Mouse (Mus musculus) thymus, postnatal 4 days (tissue): ENCODE measurements around the gene Hnrnpl.
A peak's percentile ranks its signal among the peaks of the same experiment; 100 is the strongest.

Experiments
- DNase-seq: peaks from one replicate; pipeline ENCODE4 v3.0.0; 2021

Hnrnpl gene

GRCm38 (mm10) chr7:28791706-28792105 is 16.6 kb upstream of the Hnrnpl start:
- DNase-seq, result no peak

DNA sequence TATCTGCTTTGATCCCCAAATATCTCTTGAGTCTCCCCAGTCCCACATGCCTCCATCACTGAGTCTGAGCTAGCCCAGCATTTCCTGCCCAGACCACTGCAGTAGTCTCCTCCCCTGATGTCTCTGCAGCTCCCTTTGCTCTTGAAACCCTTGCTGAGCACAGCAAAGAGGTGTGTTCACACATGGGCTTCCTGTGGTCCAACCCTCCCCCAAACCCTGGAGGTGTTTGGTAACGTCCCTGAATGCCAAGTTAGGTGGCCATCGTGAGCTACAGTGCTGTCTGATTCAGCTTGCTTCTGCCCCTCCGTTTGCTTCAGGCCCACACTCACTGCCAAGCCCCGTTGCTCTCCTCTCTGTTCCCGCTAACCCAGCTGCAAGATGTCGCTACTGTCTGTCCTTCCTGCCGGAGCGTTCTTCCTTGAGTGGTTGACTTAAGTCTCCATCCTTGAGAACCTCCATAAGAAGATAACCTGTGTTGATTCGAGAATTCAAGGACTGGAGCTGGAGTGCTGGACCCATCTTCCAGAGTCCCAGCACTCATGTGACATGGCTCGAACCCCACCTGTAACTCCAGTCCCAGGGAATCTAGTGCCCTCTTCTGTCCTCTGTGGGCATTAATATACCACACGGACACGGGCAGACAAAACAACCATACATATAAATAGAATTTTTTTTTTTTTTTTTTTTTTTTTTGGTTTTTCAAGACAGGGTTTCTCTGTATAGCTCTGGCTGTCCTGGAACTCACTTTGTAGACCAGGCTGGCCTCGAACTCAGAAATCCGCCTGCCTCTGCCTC is 15.8 kb upstream of the Hnrnpl start:
- DNase-seq, result peak; percentile 45

GRCm38 (mm10) chr7:28793834-28794233 is 14.5 kb upstream of the Hnrnpl start:
- DNase-seq, result peak; percentile 64

DNA sequence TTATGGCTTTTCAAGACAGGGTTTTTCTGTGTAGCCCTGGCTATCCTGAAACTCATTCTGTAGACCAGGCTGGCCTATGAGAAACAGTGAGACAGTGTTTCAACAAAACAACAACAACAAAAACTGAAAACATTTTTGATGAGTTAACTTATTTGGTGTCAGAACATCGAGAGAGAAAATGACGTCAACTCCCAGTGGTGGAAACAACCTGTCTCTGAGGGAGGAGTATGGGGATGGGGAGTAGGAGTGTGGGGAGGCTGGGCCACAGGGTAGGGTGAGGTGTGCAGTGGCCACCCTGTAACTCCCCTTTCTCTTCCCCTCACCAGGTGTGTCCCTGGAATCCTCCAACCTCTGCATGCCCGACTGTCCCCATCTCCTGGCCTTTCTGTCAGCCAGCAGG is 13.8 kb upstream of the Hnrnpl start:
- no peak for DNase-seq

- peak; percentile 44 for DNase-seq
Measured at GRCm38 (mm10) chr7:28795832-28796231, 12.5 kb upstream of the Hnrnpl start.

- DNase-seq, result peak; percentile 90
Measured at GRCm38 (mm10) chr7:28796562-28796975, 11.8 kb upstream of the Hnrnpl start.

DNA sequence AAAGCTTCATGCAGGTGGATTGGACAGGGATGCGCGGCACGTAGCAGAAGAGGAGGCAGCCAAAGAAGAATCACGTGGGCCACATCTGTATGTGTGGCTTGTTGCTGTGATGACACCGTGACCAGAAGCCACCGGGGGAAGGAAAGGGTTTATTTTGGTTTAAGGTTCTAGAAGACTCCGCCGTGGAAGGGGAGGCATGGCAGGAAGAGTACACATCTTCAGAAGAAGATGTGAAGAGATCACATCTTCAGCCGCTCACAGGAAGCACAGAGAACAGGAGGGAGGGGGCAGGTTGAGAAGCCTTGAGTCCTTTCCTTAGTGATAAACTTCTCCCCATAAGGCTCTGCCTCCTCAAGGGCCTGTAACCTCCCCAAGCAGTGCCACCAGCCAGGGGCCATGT is 8.3 kb upstream of the Hnrnpl start:
- DNase-seq, result peak; percentile 37

DNA sequence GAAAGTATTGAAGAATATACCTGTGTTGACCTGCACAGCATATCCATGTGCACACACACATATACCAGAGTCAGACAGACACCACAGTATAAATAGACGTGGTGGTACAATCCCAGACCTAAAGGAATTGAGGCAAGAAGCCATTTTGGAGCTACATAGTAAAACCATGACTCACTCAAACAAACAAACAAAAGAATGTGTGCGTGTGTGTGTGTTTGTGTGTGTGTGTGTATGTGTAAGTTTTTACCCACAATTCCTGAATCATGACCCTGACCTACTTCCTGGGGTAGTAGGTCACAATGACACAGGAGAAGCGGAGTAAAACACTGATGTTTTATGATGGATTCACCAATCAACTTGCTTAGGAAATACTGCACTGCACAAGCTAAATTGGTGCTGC is 6.9 kb upstream of the Hnrnpl start:
- DNase-seq, result no peak

GRCm38 (mm10) chr7:28801901-28802670 is 6.3 kb upstream of the Hnrnpl start:
- DNase-seq, result no peak

- peak; percentile 19 for DNase-seq
Measured at GRCm38 (mm10) chr7:28802846-28803588, 5.3 kb upstream of the Hnrnpl start.

DNA sequence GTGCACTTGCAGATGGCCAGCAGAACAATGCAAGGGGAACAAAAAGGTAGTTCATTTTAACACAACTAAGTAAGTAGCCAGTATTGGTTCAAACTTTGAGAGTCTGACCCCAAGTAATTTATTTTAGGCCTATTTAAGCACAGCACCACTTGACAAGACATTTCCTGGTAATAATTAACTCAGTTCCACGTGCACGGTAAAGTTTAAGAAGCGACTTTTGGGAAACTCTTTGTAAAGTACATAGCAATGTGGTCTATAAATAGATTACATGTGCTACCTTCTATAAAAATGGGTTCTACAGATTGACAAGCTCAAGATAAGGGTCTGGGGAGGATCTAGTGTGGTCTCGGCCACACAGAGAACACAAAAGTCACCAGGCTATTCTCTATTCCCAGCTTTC is 4.6 kb upstream of the Hnrnpl start:
- DNase-seq, result no peak

GRCm38 (mm10) chr7:28806869-28807268 is 1.5 kb upstream of the Hnrnpl start:
- peak; percentile 70 for DNase-seq

DNA sequence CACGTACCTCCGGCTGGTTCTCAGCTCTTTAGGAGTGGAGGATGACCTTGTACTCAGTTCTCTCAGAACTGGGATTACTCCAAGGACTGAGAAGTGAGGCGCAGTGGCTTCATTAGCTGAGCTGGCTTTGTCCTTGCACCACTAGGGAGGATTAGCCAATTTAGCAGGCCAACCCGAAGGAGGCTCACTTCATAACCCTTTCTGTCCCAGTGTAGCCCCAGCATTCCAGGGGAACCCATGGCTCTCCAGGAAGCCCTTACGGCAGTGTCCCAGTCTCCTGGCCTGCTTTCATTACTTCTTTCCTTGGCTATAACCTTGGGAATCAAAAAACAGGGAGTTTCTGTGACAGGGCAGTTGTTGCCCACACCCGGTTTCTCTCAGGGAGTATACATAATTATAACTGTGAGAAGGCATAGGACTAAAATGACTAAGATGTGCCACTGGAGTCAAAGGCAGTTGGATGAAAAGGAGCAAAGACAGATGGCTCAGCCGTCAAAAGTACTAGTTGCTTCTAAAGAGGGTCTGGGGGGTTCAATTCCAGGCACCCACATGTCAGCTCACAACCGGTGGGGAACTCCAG is 610 bp upstream of the Hnrnpl start:
- DNase-seq, result no peak

GRCm38 (mm10) chr7:28808957-28809393 is 634 bp downstream of the Hnrnpl start:
- peak; percentile 99 for DNase-seq

GRCm38 (mm10) chr7:28809401-28810089 is 1.2 kb downstream of the Hnrnpl start:
- peak; percentile 85 for DNase-seq

DNA sequence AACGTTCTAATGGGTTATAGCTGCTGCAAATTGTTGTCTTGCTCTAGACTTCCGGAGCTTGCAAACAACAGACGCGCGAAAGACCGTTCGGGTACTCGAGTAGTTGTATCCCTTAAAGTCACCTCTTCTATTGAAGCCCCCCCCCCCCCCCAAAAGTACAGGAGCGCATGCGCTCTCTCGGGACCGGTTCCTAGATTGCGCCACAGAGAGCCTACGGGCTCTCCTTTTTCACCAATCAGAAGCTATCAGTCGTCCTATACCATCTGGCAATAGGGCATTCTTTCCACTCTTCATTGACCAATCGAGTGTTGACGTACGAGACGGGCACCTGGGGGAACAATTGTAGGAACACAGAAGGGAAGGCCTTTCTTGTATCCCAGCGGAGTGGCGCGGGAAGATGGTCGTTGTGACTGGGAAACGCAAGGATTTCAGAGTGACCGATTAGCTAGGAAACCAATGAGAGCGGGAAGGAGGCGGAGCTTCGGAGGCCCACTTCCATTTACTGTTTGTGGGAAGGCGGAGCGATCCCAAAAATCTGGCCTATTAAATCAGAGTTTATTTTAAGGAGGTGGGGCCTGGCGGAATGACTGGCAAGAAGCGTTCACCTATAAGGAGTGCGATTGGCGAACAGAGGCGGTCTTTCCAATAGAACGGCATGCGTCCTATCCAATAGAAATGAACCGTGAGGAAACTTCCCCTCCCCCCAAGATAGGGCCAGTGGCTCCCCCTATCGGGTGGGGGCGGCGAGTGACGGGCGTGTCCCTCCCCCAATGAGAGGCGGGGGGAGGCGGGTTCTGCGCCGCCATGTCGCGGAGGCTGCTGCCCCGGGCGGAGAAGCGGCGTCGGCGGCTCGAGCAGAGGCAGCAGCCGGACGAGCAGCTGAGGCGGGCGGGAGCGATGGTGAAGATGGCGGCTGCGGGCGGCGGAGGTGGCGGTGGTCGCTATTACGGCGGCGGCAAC is 2.0 kb downstream of the Hnrnpl start:
- peak; percentile 98 for DNase-seq

- DNase-seq, result peak; percentile 98
Measured at GRCm38 (mm10) chr7:28811228-28811627, 2.9 kb downstream of the Hnrnpl start.

DNA sequence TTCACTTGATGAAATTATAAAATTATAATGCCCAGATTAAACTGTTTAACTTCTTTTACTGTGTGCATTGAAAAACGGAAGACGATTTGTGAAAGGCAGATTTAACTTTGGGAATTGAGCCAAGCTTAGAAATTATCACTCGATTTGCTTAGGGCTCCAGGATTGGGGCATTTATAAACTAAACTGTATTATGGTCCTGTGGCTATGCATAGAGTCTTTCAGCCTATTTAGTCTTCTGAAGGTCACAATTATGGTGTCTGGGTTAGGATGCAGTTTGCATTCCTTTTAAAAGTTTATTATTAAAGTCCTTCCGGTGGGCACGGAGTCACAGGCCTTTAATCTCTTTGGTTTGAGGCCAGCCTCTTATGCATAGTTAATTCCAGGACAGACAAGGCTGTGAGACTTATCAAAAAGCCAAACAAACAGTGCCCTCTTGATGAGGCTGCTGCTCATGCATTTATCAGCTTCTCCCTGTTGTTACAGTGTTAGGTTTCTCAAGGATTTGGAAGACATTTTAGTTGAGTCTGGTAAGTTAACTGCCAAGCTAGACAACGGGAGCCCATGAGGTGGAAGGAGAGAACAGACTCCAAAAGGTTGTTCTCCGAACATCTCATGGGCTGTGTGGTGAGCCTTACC is 3.4 kb downstream of the Hnrnpl start:
- no peak for DNase-seq

GRCm38 (mm10) chr7:28812436-28812835 is 4.1 kb downstream of the Hnrnpl start:
- DNase-seq, result no peak

DNA sequence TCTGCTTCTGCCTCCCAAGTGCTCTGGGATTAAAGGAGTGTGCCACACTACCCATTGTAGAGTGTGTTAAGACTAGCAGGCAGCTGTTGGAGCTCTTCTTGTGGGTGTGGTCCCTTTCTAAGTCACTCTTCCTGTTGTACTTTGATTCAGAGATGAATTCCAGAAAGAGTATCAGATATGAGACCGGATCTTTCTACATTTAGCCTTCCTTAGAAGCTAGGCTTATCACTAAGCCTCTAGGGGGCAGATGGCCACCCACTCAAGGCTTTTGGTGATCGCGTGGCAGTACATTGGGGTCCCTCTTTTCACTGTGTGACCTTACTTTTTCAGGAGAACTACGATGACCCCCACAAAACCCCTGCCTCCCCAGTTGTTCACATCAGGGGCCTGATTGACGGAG is 4.6 kb downstream of the Hnrnpl start:
- DNase-seq, result no peak
